Mouse (Mus musculus): Measurements from ENCODE around the gene Deaf1. TPM values are rescaled to one million over a fixed set of nuclear protein-coding genes. Genes with fewer than 3 reads are reported as not detected.

Deaf1 gene
- total RNA-seq, 2 experiments from 2014 or later = 79.4 to 82.5 TPM

- DNase-seq = no peak
These were observed 11.9 kb upstream of the Deaf1 start for GRCm38 (mm10) chr7:141339215-141339920.

- no peak for DNase-seq
These were observed 11.2 kb upstream of the Deaf1 start, which contains the start of gene Eps8l2 for GRCm38 (mm10) chr7:141338576-141339131. Eps8l2 (plus strand) TSS chr7:141338880.

- DNase-seq = no peak
These were observed 10.4 kb upstream of the Deaf1 start for GRCm38 (mm10) chr7:141337716-141338416.

- no peak for DNase-seq
These were observed 8.8 kb upstream of the Deaf1 start for GRCm38 (mm10) chr7:141336296-141336695.

- DNase-seq = peak; percentile 27 to 51
These were observed 8.2 kb upstream of the Deaf1 start for GRCm38 (mm10) chr7:141335682-141336081.

- DNase-seq = no peak
These were observed 7.6 kb upstream of the Deaf1 start for GRCm38 (mm10) chr7:141335044-141335579.

- DNase-seq = no peak
These were observed 4.5 kb upstream of the Deaf1 start for GRCm38 (mm10) chr7:141331990-141332389.

GRCm38 (mm10) chr7:141330706-141331105 lies 3.2 kb upstream of the Deaf1 start:
- DNase-seq = no peak

- no peak for DNase-seq
These were observed 992 bp upstream of the Deaf1 start for GRCm38 (mm10) chr7:141328373-141328990.

GRCm38 (mm10) chr7:141326546-141327446 lies 694 bp downstream of the Deaf1 start:
- peak in 1 of 2 experiments; percentile 16 for DNase-seq

GRCm38 (mm10) chr7:141324686-141325085 lies 2.8 kb downstream of the Deaf1 start:
- DNase-seq = no peak

GRCm38 (mm10) chr7:141319446-141319845 lies 8.0 kb downstream of the Deaf1 start:
- no peak for DNase-seq

GRCm38 (mm10) chr7:141317619-141318132 lies 9.8 kb downstream of the Deaf1 start:
- no peak for DNase-seq

- DNase-seq = no peak
These were observed 11.5 kb downstream of the Deaf1 start for GRCm38 (mm10) chr7:141315974-141316373.

- no peak for DNase-seq
These were observed 12.4 kb downstream of the Deaf1 start for GRCm38 (mm10) chr7:141315076-141315475.

- DNase-seq = no peak
These were observed 13.1 kb downstream of the Deaf1 start for GRCm38 (mm10) chr7:141314416-141314815.

- no peak for DNase-seq
These were observed 23.0 kb downstream of the Deaf1 start for GRCm38 (mm10) chr7:141304537-141304936.

- DNase-seq = no peak
These were observed 24.7 kb downstream of the Deaf1 start for GRCm38 (mm10) chr7:141302702-141303268.

- DNase-seq = no peak
These were observed 26.1 kb downstream of the Deaf1 start for GRCm38 (mm10) chr7:141301386-141301785.

- DNase-seq = no peak
These were observed 28.3 kb downstream of the Deaf1 start for GRCm38 (mm10) chr7:141299175-141299574.
